Mouse (Mus musculus) gastrocnemius, adult 2 months (tissue): ENCODE data around the gene Ankrd24. TPM values are rescaled to one million over a fixed set of nuclear protein-coding genes. Genes with fewer than 3 reads are reported as not detected.
"Not testable (repeated sequence)": the region's sequence is repeated elsewhere in the genome, so short reads cannot be mapped to it uniquely, and the experiment has no call there.

Experiments
- DNase-seq: peaks from one replicate; pipeline ENCODE4 v3.0.0; 2022
- H3K27ac ChIP-seq: fragments of 200-600 bp; 2 replicates; pipeline ENCODE4 v1.8.1; 2022; ENCODE audit warnings: mild to moderate bottlenecking
- H3K4me3 ChIP-seq: fragments of 200-600 bp; 2 replicates; pipeline ENCODE4 v1.8.1; 2022; ENCODE audit warnings: mild to moderate bottlenecking, moderate library complexity
- CTCF ChIP-seq: fragments of 200-600 bp; IDR thresholded peaks from 2 replicates; pipeline ENCODE4 v1.8.1; 2022; ENCODE audit warnings: antibody characterized with exemption, mild to moderate bottlenecking, moderate library complexity
- intact Hi-C: fragments of 180-260 bp; cut with DNase I; formaldehyde crosslinking; loops from one replicate; pipeline ENCODE4 v1.15.1; 2025
- total RNA-seq, 2 experiments: library from RNA; stranded (reverse); gene quantifications; 2 replicates each; pipeline ENCODE4 v1.2.3; 2021

Gene Ankrd24
- total RNA-seq, 2 experiments from 2014 or later = 6.8 to 10.5 TPM

GRCm38 (mm10) chr10:81615486-81615885 lies 12.9 kb upstream of the Ankrd24 start:
- no peak for DNase-seq
- H3K4me3 ChIP-seq = no peak overlapping the region
- intact Hi-C loops = no loop called here
- TF ChIP-seq CTCF = no peak
- H3K27ac ChIP-seq = no peak overlapping the region

GRCm38 (mm10) chr10:81619976-81620375 lies 8.4 kb upstream of the Ankrd24 start:
- TF ChIP-seq CTCF = no peak
- Histone ChIP-seq H3K4me3 (no peak overlapping the region), H3K27ac (no peak overlapping the region)
- no peak for DNase-seq
- intact Hi-C loops = no loop called here

- intact Hi-C loops = no loop called here
- Histone ChIP-seq H3K4me3 (no peak overlapping the region), H3K27ac (no peak overlapping the region)
- DNase-seq = no peak
- TF ChIP-seq CTCF = no peak
Measured at GRCm38 (mm10) chr10:81620786-81621185, 7.6 kb upstream of the Ankrd24 start.

- DNase-seq = no peak
- Histone ChIP-seq H3K4me3 (no peak overlapping the region), H3K27ac (no peak overlapping the region)
- intact Hi-C loops = no loop called here
- TF ChIP-seq CTCF = no peak
Measured at GRCm38 (mm10) chr10:81623441-81623840, 4.9 kb upstream of the Ankrd24 start.

GRCm38 (mm10) chr10:81626101-81626993 lies 2.0 kb upstream of the Ankrd24 start:
- DNase-seq = no peak
- TF ChIP-seq CTCF = no peak
- intact Hi-C loops = loop anchor here (2.0 kb wide), 1 partner anchor 20 kb away; the partner anchor contains the start of gene BC025920
- H3K4me3 ChIP-seq = peak overlapping the region; percentile 88
- H3K27ac ChIP-seq = peak overlapping the region; percentile 89

GRCm38 (mm10) chr10:81626994-81627835 lies 1.1 kb upstream of the Ankrd24 start, which contains the start of gene Sirt6:
Sirt6 (minus strand) TSS chr10:81627797.
- Histone ChIP-seq H3K4me3 (peak within 1 kb of the TSS; percentile 88), H3K27ac (peak within 1 kb of the TSS; percentile 89)
- intact Hi-C loops = loop anchor here (2.0 kb wide), 1 partner anchor 20 kb away; the partner anchor contains the start of gene BC025920
- TF ChIP-seq CTCF = no peak
- DNase-seq = peak; percentile 95

GRCm38 (mm10) chr10:81627836-81628220 lies 512 bp upstream of the Ankrd24 start:
- Histone ChIP-seq H3K4me3 (peak overlapping the region; percentile 88), H3K27ac (peak overlapping the region; percentile 89)
- peak; percentile 56 for DNase-seq
- no peak for TF ChIP-seq CTCF
- intact Hi-C loops = loop anchor here (2.0 kb wide), 1 partner anchor 21 kb away; the partner anchor contains the start of gene BC025920

GRCm38 (mm10) chr10:81633253-81634099 lies 5.1 kb downstream of the Ankrd24 start:
- Histone ChIP-seq H3K27ac (peak overlapping the region; percentile 59), H3K4me3 (peak overlapping the region; percentile 73)
- no peak for TF ChIP-seq CTCF
- intact Hi-C loops = no loop called here
- DNase-seq = peak; percentile 84

- no peak overlapping the region for H3K4me3 ChIP-seq
- DNase-seq = no peak
- intact Hi-C loops = no loop called here
- TF ChIP-seq CTCF = no peak
- H3K27ac ChIP-seq = no peak overlapping the region
Measured at GRCm38 (mm10) chr10:81636338-81636737, 8.0 kb downstream of the Ankrd24 start.

- no peak for TF ChIP-seq CTCF
- no peak overlapping the region for H3K27ac ChIP-seq
- intact Hi-C loops = no loop called here
- no peak overlapping the region for H3K4me3 ChIP-seq
- no peak for DNase-seq
Measured at GRCm38 (mm10) chr10:81638101-81638500, 9.8 kb downstream of the Ankrd24 start.

- H3K4me3 ChIP-seq, DNase-seq, H3K27ac ChIP-seq: not testable (repeated sequence)
- intact Hi-C loops = loop anchor here (1.0 to 10.0 kb wide), 2 partner anchors 11 to 534 kb away; no protein-coding TSS in a partner anchor
Measured at GRCm38 (mm10) chr10:81640825-81641224, 12.5 kb downstream of the Ankrd24 start.

- no peak for TF ChIP-seq CTCF
- no peak for DNase-seq
- H3K27ac ChIP-seq = no peak overlapping the region
- no peak overlapping the region for H3K4me3 ChIP-seq
- intact Hi-C loops = loop anchor here (10.0 kb wide), 1 partner anchor 533 kb away; no protein-coding TSS in a partner anchor
Measured at GRCm38 (mm10) chr10:81641566-81641965, 13.2 kb downstream of the Ankrd24 start.
